In the genomic region with DNA sequence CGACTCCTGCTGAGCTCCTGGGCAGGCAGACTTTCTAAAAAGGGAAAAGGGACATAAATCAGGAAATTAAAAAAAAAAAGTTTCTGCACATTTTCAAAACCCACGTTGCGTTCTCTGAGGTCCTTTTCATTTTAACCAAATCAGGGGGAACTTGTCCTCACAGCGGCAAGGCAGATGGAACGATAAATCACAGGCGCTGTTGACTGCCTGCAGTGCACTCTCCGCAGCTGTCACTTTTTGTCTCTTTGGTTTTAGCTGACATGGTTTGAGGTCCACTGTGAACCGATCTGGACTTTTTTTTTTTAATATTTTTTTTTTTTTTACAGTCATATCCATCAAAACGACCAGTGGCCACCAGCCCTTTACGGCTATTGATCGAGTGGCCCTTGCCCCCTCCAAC, we compare ENCODE assay signal across 8 mouse cellular contexts.
DNase-seq lines count a peak whose midpoint lies in the region; ATAC-seq and TF ChIP-seq lines count a peak whose summit lies in the region.

No protein-coding gene starts in this region.

- peak overlapping the region; percentile 68; the same call in 1 of the 2 replicates for H3K4me2 ChIP-seq in heart, embryonic 13.5 days
- H3K4me2 ChIP-seq in stomach, embryonic 14.5 days (replicated peaks; ENCODE audit: low read depth, low read length), result peak overlapping the region; percentile 50; the same call in 1 of the 2 replicates
- H3K4me2 ChIP-seq in stomach, postnatal 0 days (replicated peaks; ENCODE audit: low read depth), result no peak overlapping the region
- H3K4me2 ChIP-seq in forebrain, embryonic 16.5 days (ENCODE audit: low read length), result no peak overlapping the region

- H3K27ac ChIP-seq in heart, embryonic 13.5 days (replicated peaks), result 0 out of 2 replicates have a peak overlapping the region, but pooled peaks have one; percentile 13
- H3K27ac ChIP-seq in stomach, embryonic 14.5 days (ENCODE audit: low read length), result peak overlapping the region; percentile 66; the same call in 1 of the 2 replicates
- H3K27ac ChIP-seq in stomach, postnatal 0 days (replicated peaks), result no peak overlapping the region
- peak overlapping the region; percentile 25; the same call in 1 of the 2 replicates for H3K27ac ChIP-seq in midbrain, embryonic 10.5 days (replicated peaks)
- H3K27ac ChIP-seq in forebrain, embryonic 16.5 days (ENCODE audit: low read length), result no peak overlapping the region

- no peak overlapping the region; the same call in 1 of the 2 replicates for H3K9ac ChIP-seq in heart, embryonic 13.5 days
- H3K9ac ChIP-seq in stomach, embryonic 14.5 days (replicated peaks; ENCODE audit: low read depth, low read length), result no peak overlapping the region
- H3K9ac ChIP-seq in stomach, postnatal 0 days (ENCODE audit: low read length), result no peak overlapping the region
- no peak overlapping the region for H3K9ac ChIP-seq in forebrain, embryonic 16.5 days (replicated peaks; ENCODE audit: low read depth, low read length)

- DNase-seq in heart, adult 9 months (ENCODE audit: low spot score in 2 of 2), result no peak
- no peak for DNase-seq in stomach, postnatal 0 days (ENCODE audit: low spot score)
- DNase-seq in midbrain, embryonic 10.5 days (ENCODE audit: low spot score), result no peak
- DNase-seq in adrenal gland, postnatal 14 days, result no peak
- DNase-seq in ovary, postnatal 10 days (ENCODE audit: low spot score), result no peak

- no peaks in the 10 kb centered on the region for H3K27me3 ChIP-seq in heart, embryonic 13.5 days (replicated peaks)
- no peaks in the 10 kb centered on the region for H3K27me3 ChIP-seq in stomach, embryonic 14.5 days (ENCODE audit: control insufficient read depth, insufficient read depth, low read length)
- no peaks in the 10 kb centered on the region for H3K27me3 ChIP-seq in stomach, postnatal 0 days (ENCODE audit: control insufficient read depth, insufficient read depth, low read length)
- no peaks in the 10 kb centered on the region for H3K27me3 ChIP-seq in midbrain, embryonic 10.5 days (ENCODE audit: low read depth, poor library complexity, severe bottlenecking)
- 0 out of 2 replicates have a peak, but pooled peaks cover 6% of the 10 kb centered on the region for H3K27me3 ChIP-seq in forebrain, embryonic 16.5 days (replicated peaks; ENCODE audit: control insufficient read depth, insufficient read depth, low read length)

- peaks cover 36% of the 10 kb centered on the region for H3K4me1 ChIP-seq in heart, embryonic 13.5 days
- H3K4me1 ChIP-seq in stomach, embryonic 14.5 days (ENCODE audit: control insufficient read depth, insufficient read depth, low read length), result peaks cover 28% of the 10 kb centered on the region; the same call in 1 of the 2 replicates
- H3K4me1 ChIP-seq in stomach, postnatal 0 days (replicated peaks; ENCODE audit: control insufficient read depth, insufficient read depth), result no peaks in the 10 kb centered on the region
- H3K4me1 ChIP-seq in midbrain, embryonic 10.5 days, result peaks cover 51% of the 10 kb centered on the region
- H3K4me1 ChIP-seq in forebrain, embryonic 16.5 days (replicated peaks; ENCODE audit: control insufficient read depth, insufficient read depth, low read length), result peaks cover 4% of the 10 kb centered on the region

- no peak for TF ChIP-seq EP300 in stomach, postnatal 0 days (optimal IDR thresholded peaks at IDR 0.05)

- H3K9me3 ChIP-seq in heart, embryonic 13.5 days, result no peaks in the 10 kb centered on the region
- H3K9me3 ChIP-seq in stomach, embryonic 14.5 days (ENCODE audit: control insufficient read depth, low read depth, low read length), result no peaks in the 10 kb centered on the region
- H3K9me3 ChIP-seq in stomach, postnatal 0 days (ENCODE audit: control insufficient read depth, low read length), result no peaks in the 10 kb centered on the region
- no peaks in the 10 kb centered on the region for H3K9me3 ChIP-seq in midbrain, embryonic 10.5 days (replicated peaks)
- no peaks in the 10 kb centered on the region for H3K9me3 ChIP-seq in forebrain, embryonic 16.5 days (ENCODE audit: control insufficient read depth, low read length)

- 36% methylated on average over 11 of the region's 11 CpGs for WGBS in heart, embryonic 13.5 days
- 35% methylated on average over 11 of the region's 11 CpGs for WGBS in stomach, embryonic 14.5 days
- 54% methylated on average over 11 of the region's 11 CpGs for WGBS in stomach, postnatal 0 days
- 61% methylated on average over 11 of the region's 11 CpGs for WGBS in midbrain, embryonic 10.5 days
- 60% methylated on average over 11 of the region's 11 CpGs for WGBS in forebrain, embryonic 16.5 days

- ATAC-seq in heart, embryonic 13.5 days (ENCODE audit: extremely low read depth, insufficient number of reproducible peaks, low FRiP score, low TSS enrichment), result no peak
- no peak for ATAC-seq in stomach, embryonic 14.5 days (ENCODE audit: insufficient number of reproducible peaks, insufficient read depth, low FRiP score, low read depth)
- no peak for ATAC-seq in stomach, postnatal 0 days (ENCODE audit: low FRiP score, low TSS enrichment)
- ATAC-seq in forebrain, embryonic 16.5 days, result no peak

- no peaks in the 10 kb centered on the region for H3K36me3 ChIP-seq in heart, embryonic 13.5 days
- H3K36me3 ChIP-seq in stomach, embryonic 14.5 days (ENCODE audit: control insufficient read depth, insufficient read depth, low read length), result no peaks in the 10 kb centered on the region
- H3K36me3 ChIP-seq in stomach, postnatal 0 days (ENCODE audit: control insufficient read depth, insufficient read depth, low read length), result no peaks in the 10 kb centered on the region
- H3K36me3 ChIP-seq in midbrain, embryonic 10.5 days, result no peaks in the 10 kb centered on the region
- no peaks in the 10 kb centered on the region for H3K36me3 ChIP-seq in forebrain, embryonic 16.5 days (ENCODE audit: control insufficient read depth, insufficient read depth)

- TF ChIP-seq CTCF in stomach, postnatal 0 days (IDR thresholded peaks at IDR 0.05; ENCODE audit: low read depth), result no peak

- no peak overlapping the region for H3K4me3 ChIP-seq in heart, embryonic 13.5 days
- H3K4me3 ChIP-seq in stomach, embryonic 14.5 days (ENCODE audit: low read depth, low read length), result no peak overlapping the region
- H3K4me3 ChIP-seq in stomach, postnatal 0 days (ENCODE audit: low read depth, low read length), result no peak overlapping the region
- H3K4me3 ChIP-seq in midbrain, embryonic 10.5 days, result no peak overlapping the region; the same call in 1 of the 2 replicates
- no peak overlapping the region for H3K4me3 ChIP-seq in forebrain, embryonic 16.5 days (replicated peaks; ENCODE audit: low read length)

Comparison
In these comparisons a context has a peak if more than half of its experiments do, and no peak if none do; other contexts are left out.
1. H3K27ac ChIP-seq: peak in heart, embryonic 13.5 days (single experiment), stomach, embryonic 14.5 days (single experiment) and midbrain, embryonic 10.5 days (single experiment); none in stomach, postnatal 0 days (single experiment) and forebrain, embryonic 16.5 days (single experiment).
2. H3K4me2 ChIP-seq: peak in heart, embryonic 13.5 days (single experiment) and stomach, embryonic 14.5 days (single experiment); none in stomach, postnatal 0 days (single experiment) and forebrain, embryonic 16.5 days (single experiment).